Mouse (Mus musculus) intestine, embryonic 16.5 days (tissue): ENCODE data around the gene Map6d1. TPM values are rescaled to one million over a fixed set of nuclear protein-coding genes. Genes with fewer than 3 reads are reported as not detected.

ENCODE experiments used
- ATAC-seq: fragments of 200-750 bp; cut with Nextera tagmentation; 2 replicates; pipeline ENCODE4 v1.8.0; 2017; ENCODE audit warnings: moderate TSS enrichment, moderate library complexity
- H3K27ac ChIP-seq: fragments of 300-500 bp; sonication (generic); 2 replicates; pipeline ENCODE4 v1.5.1; 2014; ENCODE audit warnings: mild to moderate bottlenecking, low read length
- H3K27me3 ChIP-seq: fragments of 300-500 bp; sonication (generic); replicated peaks from 2 replicates; pipeline ENCODE4 v1.6.1; 2014; ENCODE audit warnings: low read length, control low read depth, mixed read lengths; ENCODE audit not compliant: control insufficient read depth, insufficient read depth
- H3K36me3 ChIP-seq: fragments of 300-500 bp; sonication (generic); 2 replicates; pipeline ENCODE4 v1.6.1; 2014; ENCODE audit warnings: low read length, control low read depth; ENCODE audit not compliant: control insufficient read depth, insufficient read depth
- H3K4me1 ChIP-seq: fragments of 300-500 bp; sonication (generic); 2 replicates; pipeline ENCODE4 v1.6.1; 2014; ENCODE audit warnings: low read length, control low read depth, mixed read lengths; ENCODE audit not compliant: control insufficient read depth, insufficient read depth
- H3K4me2 ChIP-seq: fragments of 300-500 bp; sonication (generic); 2 replicates; pipeline ENCODE4 v1.6.1; 2014; ENCODE audit warnings: low read depth, low read length, control low read depth
- H3K4me3 ChIP-seq: fragments of 300-500 bp; sonication (generic); 2 replicates; pipeline ENCODE4 v1.5.1; 2014; ENCODE audit warnings: mild to moderate bottlenecking, low read length
- H3K9ac ChIP-seq: fragments of 300-500 bp; sonication (generic); 2 replicates; pipeline ENCODE4 v1.6.1; 2014; ENCODE audit warnings: low read depth, low read length
- H3K9me3 ChIP-seq: fragments of 300-500 bp; sonication (generic); 2 replicates; pipeline ENCODE4 v1.6.1; 2016; ENCODE audit warnings: low read length, control low read depth; ENCODE audit not compliant: control insufficient read depth
- WGBS: fragments of 180-500 bp; shearing (Covaris S2); extraction: QIAGEN DNeasy Blood & Tissue Kit; methylation state at CpG from one replicate; pipeline ENCODE4 v1.1.7; 2014; 5-methylcytosine and 5-hydroxymethylcytosine counted together
- polyA plus RNA-seq: library from polyadenylated mRNA; unstranded; fragments of >200 nt; fragmentation: Nextera tagmentation; extraction: Ambion mirVana; gene quantifications from 2 replicates; pipeline ENCODE4 v1.2.1, GENCODE M21; 2015

Gene Map6d1
- polyA plus RNA-seq, 1 experiment from 2014 or later: 0.38 TPM

DNA sequence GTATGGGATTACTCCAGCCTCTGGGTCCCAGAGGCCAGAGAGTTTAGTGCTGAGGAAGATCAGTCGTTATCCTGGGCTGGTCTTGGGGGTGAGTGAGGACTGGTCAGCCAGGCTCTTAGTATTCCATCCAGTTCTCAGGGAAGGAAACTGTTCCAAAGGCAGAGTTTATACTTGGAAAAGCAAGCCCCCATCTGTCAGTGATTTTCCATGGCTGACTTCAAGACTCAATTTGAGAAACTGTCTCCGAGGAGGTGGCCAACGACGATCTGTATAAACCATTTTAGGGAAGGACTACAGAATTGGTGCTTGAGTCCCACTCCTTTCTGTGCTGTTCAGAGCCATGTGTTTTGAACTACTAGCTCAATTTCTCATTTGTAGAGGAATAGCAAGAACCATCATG, 2.5 kb downstream of the Map6d1 start:
- no peak for ATAC-seq

DNA sequence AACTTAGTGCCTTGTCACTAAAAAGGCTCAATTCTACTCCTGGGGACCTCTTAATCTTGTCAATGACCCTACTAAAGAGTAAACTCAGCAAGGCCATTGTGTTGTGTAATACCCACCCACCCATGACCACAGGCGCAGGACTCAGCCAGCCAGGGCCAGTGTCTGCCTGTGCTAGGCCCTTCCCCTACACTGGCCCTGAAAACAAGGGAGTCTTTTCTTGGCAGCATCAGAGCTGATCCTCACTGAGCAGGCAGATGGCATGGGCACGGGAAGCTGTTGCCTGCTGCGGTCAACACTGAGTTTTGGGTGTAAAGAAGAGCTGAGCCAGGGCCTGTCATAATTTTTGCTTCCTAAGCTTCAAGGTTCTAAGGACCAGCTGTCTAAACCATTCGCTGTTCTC, 3.7 kb downstream of the Map6d1 start:
- no peak for ATAC-seq
- no peak overlapping the region for H3K4me2 ChIP-seq
- H3K36me3 ChIP-seq: no peaks in the 10 kb centered on the region
- H3K4me1 ChIP-seq: no peaks in the 10 kb centered on the region
- 0 out of 2 replicates have a peak, but pooled peaks cover 3% of the 10 kb centered on the region for H3K27me3 ChIP-seq
- no peak overlapping the region for H3K27ac ChIP-seq
- no peak overlapping the region for H3K4me3 ChIP-seq
- H3K9me3 ChIP-seq: no peaks in the 10 kb centered on the region
- no peak overlapping the region for H3K9ac ChIP-seq
- 67% methylated on average over 4 of the region's 4 CpGs for WGBS

More for the DNA sequence above, 2.5 kb downstream of the Map6d1 start:
- Histone ChIP-seq H3K36me3 (no peaks in the 10 kb centered on the region), H3K9me3 (no peaks in the 10 kb centered on the region), H3K4me2 (no peak overlapping the region), H3K4me3 (no peak overlapping the region), H3K27me3 (0 out of 2 replicates have a peak, but pooled peaks cover 3% of the 10 kb centered on the region), H3K27ac (no peak overlapping the region), H3K9ac (no peak overlapping the region), H3K4me1 (no peaks in the 10 kb centered on the region)
- WGBS: 74% methylated on average over 4 of the region's 4 CpGs

DNA sequence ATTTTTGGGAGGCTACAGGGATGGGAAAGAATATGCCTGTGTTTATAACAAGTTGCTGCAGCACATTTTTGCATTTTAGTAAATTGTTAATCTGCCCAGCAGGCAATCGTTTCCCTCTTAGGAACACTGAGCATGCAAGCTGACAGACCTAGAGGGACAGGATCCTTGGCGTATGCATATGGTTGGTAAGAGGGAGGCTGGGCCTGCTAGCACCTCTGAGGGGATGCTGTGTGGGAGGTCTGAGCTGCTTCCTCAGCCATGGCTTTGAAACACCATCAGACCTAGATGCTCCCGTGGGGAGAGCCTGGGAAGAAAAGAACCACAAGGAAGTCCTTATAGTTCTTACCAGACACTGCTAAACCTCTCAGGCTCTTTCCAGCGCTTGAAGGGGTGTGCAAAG, 6.8 kb downstream of the Map6d1 start:
- Histone ChIP-seq H3K9me3 (no peaks in the 10 kb centered on the region), H3K36me3 (no peaks in the 10 kb centered on the region; the same call in none of the 2 replicates), H3K4me3 (no peak overlapping the region), H3K27ac (no peak overlapping the region), H3K4me1 (no peaks in the 10 kb centered on the region), H3K9ac (no peak overlapping the region), H3K27me3 (no peaks in the 10 kb centered on the region), H3K4me2 (no peak overlapping the region)
- WGBS: 64% methylated on average over 4 of the region's 4 CpGs
- ATAC-seq: no peak

- no peak overlapping the region for H3K9ac ChIP-seq
- H3K4me2 ChIP-seq: no peak overlapping the region
- no peaks in the 10 kb centered on the region for H3K27me3 ChIP-seq
- no peaks in the 10 kb centered on the region for H3K9me3 ChIP-seq
- no peak for ATAC-seq
- peaks cover 11% of the 10 kb centered on the region for H3K36me3 ChIP-seq
- no peak overlapping the region for H3K27ac ChIP-seq
- 91% methylated on average over 5 of the region's 5 CpGs for WGBS
- no peaks in the 10 kb centered on the region for H3K4me1 ChIP-seq
- H3K4me3 ChIP-seq: no peak overlapping the region
These were observed 13.0 kb downstream of the Map6d1 start for GRCm38 (mm10) chr16:20228167-20228566.

DNA sequence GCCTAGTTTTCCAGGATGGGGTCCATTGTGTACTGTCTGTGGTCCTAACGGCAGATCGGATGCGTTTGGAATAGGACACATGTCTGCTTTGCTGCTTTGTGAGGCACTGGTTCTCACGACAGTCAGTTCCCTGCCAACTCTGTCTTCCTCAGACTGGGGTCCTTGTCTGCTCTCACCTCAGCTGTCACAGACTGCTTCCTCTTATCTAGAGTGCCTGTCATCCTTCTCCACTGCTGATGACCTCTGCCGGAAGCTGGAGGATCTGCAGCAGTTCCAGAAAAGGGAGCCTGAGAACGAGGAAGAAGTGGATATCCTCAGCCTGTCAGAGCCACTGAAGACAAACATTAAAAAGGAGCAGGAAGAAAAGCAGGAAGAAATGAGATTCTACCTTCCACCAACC, 13.7 kb downstream of the Map6d1 start:
- no peak for ATAC-seq
- Histone ChIP-seq H3K27me3 (no peaks in the 10 kb centered on the region), H3K9me3 (no peaks in the 10 kb centered on the region), H3K36me3 (peaks cover 17% of the 10 kb centered on the region), H3K4me3 (no peak overlapping the region), H3K4me2 (no peak overlapping the region), H3K27ac (no peak overlapping the region), H3K9ac (no peak overlapping the region), H3K4me1 (no peaks in the 10 kb centered on the region)
- 68% methylated on average over 6 of the region's 6 CpGs for WGBS

DNA sequence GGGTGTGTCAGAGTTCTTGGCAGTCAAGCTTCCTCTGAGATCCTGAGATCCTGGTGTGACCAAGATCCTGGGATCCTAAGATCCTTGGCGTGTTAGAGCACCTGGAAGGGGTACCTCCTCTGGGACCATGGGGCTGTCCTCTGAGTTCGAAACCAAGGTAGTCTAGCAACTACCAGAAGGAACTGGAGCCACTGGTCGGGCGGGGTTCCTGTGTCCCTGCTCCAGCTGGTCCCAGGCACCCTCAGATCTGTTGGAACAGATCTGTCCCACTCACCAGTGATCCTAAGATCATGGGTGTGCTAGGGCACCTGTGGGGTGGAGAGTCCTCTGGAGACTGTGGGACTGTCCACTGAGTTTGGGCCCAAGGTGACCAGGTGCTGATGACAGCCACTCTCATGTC, 14.5 kb downstream of the Map6d1 start:
- WGBS: 92% methylated on average over 4 of the region's 4 CpGs
- Histone ChIP-seq H3K9me3 (no peaks in the 10 kb centered on the region), H3K4me3 (no peak overlapping the region), H3K4me2 (no peak overlapping the region), H3K9ac (no peak overlapping the region), H3K4me1 (no peaks in the 10 kb centered on the region), H3K27ac (no peak overlapping the region), H3K36me3 (peaks cover 20% of the 10 kb centered on the region), H3K27me3 (no peaks in the 10 kb centered on the region)
- ATAC-seq: 0 out of 2 replicates have a peak, but pooled peaks have one; percentile 16

DNA sequence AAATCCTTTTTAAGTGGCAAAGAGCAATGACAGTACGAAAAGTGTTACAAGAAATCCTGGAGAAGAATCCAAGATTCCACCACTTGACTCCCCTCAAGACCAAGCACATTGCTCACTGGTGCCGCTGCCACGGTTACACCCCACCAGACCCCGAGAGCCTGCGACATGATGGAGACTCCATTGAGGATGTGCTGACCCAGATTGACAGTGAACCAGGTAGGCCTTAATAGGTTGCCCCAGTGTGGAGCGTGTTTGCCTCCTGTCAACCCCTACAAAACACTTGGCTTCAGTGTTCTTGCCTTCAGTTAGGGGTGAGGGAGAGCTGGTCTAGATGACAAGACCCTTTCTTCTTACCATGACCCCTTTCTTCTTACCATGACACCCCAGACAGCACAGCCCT, 18.4 kb downstream of the Map6d1 start:
- Histone ChIP-seq H3K27ac (no peak overlapping the region), H3K4me2 (no peak overlapping the region), H3K4me3 (no peak overlapping the region), H3K9me3 (no peaks in the 10 kb centered on the region), H3K27me3 (no peaks in the 10 kb centered on the region), H3K9ac (no peak overlapping the region), H3K4me1 (no peaks in the 10 kb centered on the region), H3K36me3 (peaks cover 27% of the 10 kb centered on the region)
- ATAC-seq: no peak
- 96% methylated on average over 6 of the region's 6 CpGs for WGBS

DNA sequence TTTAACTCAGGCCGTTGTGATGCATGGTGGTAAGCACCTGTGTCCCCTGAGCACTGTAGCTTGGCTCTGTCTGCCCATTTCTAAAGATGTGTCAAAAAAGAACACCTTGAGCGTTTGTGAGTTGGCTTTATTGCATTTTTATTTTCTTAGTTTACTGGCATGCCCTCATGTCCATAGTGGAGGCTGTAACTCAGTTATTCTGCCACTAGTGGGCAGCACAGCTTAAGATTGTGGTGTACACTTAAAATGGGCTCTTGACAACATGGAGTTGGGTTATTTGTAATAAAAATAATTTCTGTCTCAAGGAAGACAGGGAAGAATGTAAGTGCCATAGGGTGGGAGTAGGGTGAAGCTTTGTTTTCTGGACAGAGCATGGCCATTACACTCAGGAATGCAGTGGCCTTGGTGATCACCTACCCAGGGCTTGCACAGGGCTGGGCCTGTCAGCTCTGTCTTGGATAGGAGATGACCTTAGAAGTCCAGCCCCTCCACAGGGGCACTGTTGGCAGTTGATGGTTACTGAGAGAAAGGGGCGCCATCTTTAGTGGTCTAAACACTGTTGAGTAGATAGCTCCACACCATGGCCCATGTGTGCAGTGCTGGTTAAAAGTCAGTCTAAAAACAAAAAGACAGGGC, 27.4 kb downstream of the Map6d1 start:
- H3K4me2 ChIP-seq: no peak overlapping the region
- 88% methylated on average over 3 of the region's 3 CpGs for WGBS
- H3K9ac ChIP-seq: no peak overlapping the region
- peaks cover 19% of the 10 kb centered on the region for H3K36me3 ChIP-seq
- no peaks in the 10 kb centered on the region for H3K27me3 ChIP-seq
- ATAC-seq: peak; percentile 26; the same call in 1 of the 2 replicates
- no peaks in the 10 kb centered on the region for H3K4me1 ChIP-seq
- no peak overlapping the region for H3K27ac ChIP-seq
- no peaks in the 10 kb centered on the region for H3K9me3 ChIP-seq
- no peak overlapping the region for H3K4me3 ChIP-seq

GRCm38 (mm10) chr16:20199501-20200201, 41.5 kb downstream of the Map6d1 start:
- H3K9me3 ChIP-seq: peaks cover 4% of the 10 kb centered on the region; the same call in 1 of the 2 replicates
- H3K36me3 ChIP-seq: peaks cover 5% of the 10 kb centered on the region
- no peak overlapping the region for H3K4me2 ChIP-seq
- peaks cover 2% of the 10 kb centered on the region; the same call in 1 of the 2 replicates for H3K4me1 ChIP-seq
- peak; percentile 82 for ATAC-seq
- peak overlapping the region; percentile 52; the same call in 1 of the 2 replicates for H3K27ac ChIP-seq
- WGBS: 59% methylated on average over 5 of the region's 5 CpGs
- H3K4me3 ChIP-seq: no peak overlapping the region
- H3K9ac ChIP-seq: no peak overlapping the region
- H3K27me3 ChIP-seq: no peaks in the 10 kb centered on the region
